Mouse (Mus musculus): Measurements from ENCODE around the gene Slc22a17.

Slc22a17 gene

GRCm38 (mm10) chr14:54939434-54940175, 26.7 kb upstream of the Slc22a17 start:
- in situ Hi-C loops (cut with MboI, MseI), result loop anchor here (5.0 kb wide), 1 partner anchor 92 kb away; no protein-coding TSS in a partner anchor

GRCm38 (mm10) chr14:54938431-54939219, 25.7 kb upstream of the Slc22a17 start:
- in situ Hi-C loops (cut with MboI, MseI), result loop anchor here (5.0 kb wide), 1 partner anchor 91 kb away; no protein-coding TSS in a partner anchor

- in situ Hi-C loops (cut with MboI, MseI), result loop anchor here (5.0 kb wide), 1 partner anchor 90 kb away; no protein-coding TSS in a partner anchor
Observed at GRCm38 (mm10) chr14:54937361-54938182, 24.6 kb upstream of the Slc22a17 start.

DNA sequence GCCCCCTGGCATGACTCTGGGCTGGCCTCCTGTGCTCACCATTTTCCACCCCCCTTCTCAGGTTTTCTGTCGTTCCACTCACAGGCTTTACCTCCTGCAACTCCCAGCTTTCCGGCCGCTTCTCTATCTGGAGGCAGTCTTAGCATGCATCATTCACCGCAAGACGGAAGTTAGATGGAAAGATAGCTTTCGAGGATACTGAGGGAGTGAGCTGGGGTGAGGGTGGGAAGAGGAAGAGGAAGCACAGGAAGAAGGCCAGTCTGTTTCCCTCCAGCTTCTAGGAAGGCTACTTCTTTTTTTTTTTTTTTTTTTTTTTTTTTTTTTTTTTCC, 23.9 kb upstream of the Slc22a17 start:
- in situ Hi-C loops (cut with MboI, MseI), result loop anchor here (5.0 kb wide), 1 partner anchor 89 kb away; no protein-coding TSS in a partner anchor

DNA sequence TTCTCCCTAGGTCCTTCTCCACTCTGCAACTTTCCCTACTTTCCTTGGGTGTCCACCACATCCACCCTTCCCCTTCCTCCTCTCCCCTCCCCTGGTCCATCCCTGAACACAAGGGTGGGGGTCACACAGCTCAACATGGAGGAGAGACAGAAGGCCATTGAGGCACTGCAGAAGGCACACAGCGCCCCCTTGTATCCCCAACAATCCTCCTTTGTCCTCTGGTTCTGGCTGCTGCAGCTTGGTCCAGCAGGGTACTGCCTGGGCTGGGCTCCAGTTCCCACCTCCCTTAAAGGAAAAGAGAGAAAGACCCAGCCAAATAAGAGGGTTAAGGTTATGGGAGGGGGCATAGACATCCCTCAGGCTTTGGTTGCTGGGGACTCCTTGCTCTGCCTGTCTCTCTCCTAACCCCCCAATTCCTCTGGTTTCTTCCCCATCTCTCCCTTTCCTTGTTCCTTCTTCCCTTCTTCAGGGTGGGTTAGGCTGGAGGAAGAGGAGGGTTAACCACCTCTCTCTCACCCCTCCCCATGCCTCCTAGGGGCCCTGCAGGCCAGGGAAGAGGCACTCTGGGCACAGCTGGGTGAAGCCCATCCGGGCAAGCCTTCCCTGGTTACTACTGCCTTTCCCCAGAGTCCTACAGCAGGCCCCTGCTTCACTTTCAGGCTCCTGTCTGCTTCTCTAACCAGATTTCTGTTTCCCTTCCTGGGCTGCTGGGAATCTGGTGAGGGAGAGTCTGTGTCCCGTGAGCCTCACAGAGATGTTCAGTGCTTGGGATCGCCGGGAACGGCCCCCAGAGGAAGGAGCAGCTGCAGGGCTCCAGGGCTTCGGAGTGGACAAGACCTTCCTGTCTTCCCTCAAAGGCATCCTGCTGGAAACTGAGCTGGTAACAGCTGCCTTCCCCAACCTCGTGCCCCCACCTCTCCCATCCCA, 23.2 kb upstream of the Slc22a17 start, which contains the start of gene Cmtm5:
Gene Cmtm5, plus strand, starts transcription at position 358 of the 927 bp plus-strand sequence.
- in situ Hi-C loops (cut with MboI, MseI), result loop anchor here (5.0 kb wide), 1 partner anchor 89 kb away; no protein-coding TSS in a partner anchor

DNA sequence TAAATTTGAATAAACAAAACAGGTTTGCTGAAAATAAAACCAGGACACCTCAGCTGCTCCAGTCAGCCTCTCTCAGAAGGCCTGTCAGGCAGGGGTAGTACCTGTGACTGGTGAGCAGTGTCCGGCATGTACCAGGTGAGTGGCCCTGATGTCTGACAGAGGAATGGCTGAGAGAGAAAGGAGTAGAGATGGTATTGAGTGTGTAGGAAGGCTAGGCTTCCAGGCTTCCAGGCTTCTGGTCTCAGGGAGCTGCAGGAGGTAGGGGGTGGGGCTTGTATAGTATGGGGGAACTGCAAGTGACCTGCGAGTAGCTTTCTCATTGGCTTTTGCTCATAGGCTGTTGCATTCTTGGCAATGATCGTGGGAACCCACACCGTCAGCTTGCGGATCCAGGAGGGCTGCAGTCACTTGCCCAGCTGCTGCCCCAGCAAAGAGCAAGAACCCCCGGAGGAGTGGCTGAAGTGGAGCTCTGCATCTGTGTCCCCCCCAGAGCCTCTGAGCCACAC, 19.8 kb upstream of the Slc22a17 start, which contains the start of gene Il25:
Gene Il25, plus strand, starts transcription at position 51 of the 506 bp plus-strand sequence.
- in situ Hi-C loops (cut with MboI, MseI), result no loop called here

- in situ Hi-C loops (cut with MboI, MseI), result no loop called here
Observed at GRCm38 (mm10) chr14:54930431-54930830, 17.5 kb upstream of the Slc22a17 start.

DNA sequence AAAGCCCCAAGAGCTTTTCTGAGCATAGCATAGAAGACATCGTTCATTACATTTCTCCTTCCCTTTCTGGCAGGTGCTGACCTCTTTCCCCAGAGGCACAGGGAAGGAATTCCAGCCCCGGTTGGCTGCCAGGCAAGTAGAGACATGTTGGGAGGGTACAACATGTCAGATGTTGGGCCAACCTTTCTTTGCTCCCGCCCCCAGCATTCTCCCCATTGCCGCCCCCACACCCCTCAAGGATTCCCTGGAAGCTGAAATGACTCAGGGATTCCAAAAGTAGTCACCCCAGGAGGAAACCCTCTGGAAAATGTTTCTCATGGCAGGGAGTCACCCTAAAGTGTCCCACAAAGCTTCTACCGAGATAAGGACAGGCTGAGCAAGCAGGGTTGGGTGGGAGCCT, 16.9 kb upstream of the Slc22a17 start:
- in situ Hi-C loops (cut with MboI, MseI), result no loop called here

GRCm38 (mm10) chr14:54927296-54927695, 14.4 kb upstream of the Slc22a17 start:
- in situ Hi-C loops (cut with MboI, MseI), result no loop called here

GRCm38 (mm10) chr14:54926401-54927158, 13.6 kb upstream of the Slc22a17 start:
- in situ Hi-C loops (cut with MboI, MseI), result no loop called here

- in situ Hi-C loops (cut with MboI, MseI), result no loop called here
Observed at GRCm38 (mm10) chr14:54925349-54926342, 12.7 kb upstream of the Slc22a17 start, which contains the start of gene Efs. TSS of gene Efs (minus strand) at chr14:54926126.

- in situ Hi-C loops (cut with MboI, MseI), result no loop called here
Observed at GRCm38 (mm10) chr14:54924641-54925348, 11.9 kb upstream of the Slc22a17 start.

GRCm38 (mm10) chr14:54920076-54920685, 7.2 kb upstream of the Slc22a17 start:
- in situ Hi-C loops (cut with MboI, MseI), result no loop called here

- in situ Hi-C loops (cut with MboI, MseI), result loop anchor here (10.0 kb wide), 1 partner anchor 331 kb away; no protein-coding TSS in a partner anchor
Observed at GRCm38 (mm10) chr14:54913343-54913742, 411 bp upstream of the Slc22a17 start.

DNA sequence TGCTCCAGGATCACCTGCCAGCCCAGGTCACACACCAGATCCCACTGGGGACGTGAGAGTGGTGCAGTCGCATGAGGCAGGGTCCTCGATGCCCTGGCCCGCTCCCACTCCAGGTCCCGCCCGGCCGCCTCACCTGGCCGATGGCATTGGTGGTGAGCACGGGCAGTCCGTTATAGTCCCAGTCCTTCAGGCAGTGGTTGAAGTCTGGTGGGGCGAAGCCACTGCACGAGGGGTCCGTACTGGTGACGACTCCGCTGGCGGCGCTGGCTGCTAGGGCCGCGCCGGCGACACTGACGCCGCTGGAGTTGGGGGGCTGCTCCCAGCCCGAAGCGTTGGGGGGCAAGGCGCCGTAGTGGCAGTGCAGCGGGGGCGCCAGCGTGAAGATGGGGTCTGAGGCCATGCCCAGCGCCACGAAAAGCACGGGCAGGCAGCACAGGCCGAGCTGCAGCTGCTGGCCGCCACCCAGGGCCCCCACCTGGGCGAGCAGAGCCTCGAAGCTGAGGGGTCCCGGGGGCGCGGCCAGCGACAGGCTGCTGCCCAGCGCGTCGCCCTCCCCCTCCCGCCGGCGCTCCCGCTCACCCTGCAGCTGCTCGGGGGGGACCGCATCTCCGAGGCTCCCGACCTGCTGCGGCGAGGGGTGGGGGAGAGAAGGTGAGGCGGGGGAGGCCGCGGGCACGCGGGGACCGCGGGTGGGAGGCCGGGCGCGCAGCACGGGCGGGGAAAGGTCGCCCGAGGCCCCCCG, 652 bp downstream of the Slc22a17 start:
- in situ Hi-C loops (cut with MboI, MseI), result loop anchor here (10.0 kb wide), 1 partner anchor 333 kb away; no protein-coding TSS in a partner anchor

DNA sequence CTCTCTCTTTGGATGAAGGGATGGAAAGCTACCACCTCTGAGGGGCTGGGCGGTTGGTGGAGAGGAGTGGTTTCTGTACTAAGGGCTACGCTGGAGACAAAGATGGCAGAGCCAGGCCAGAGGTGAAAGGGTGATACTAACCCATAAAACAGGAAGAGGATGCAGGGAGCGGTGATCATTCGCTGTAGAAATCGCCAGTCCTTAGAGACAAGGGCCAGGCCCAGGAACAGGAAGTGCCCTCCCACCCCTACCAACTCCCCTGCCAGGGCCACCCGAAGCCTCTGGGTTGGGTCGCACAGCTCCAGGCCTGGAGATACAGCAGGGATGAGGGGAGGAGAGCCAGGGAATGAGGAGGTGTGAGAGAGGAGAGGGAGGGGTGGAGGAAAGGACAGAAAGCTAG, 4.2 kb downstream of the Slc22a17 start:
- in situ Hi-C loops (cut with MboI, MseI), result no loop called here
